Mouse (Mus musculus): ENCODE measurements around the gene Lysmd2. TPM values are rescaled to one million over a fixed set of nuclear protein-coding genes. Genes with fewer than 3 reads are reported as not detected.
A peak's percentile ranks its signal among the peaks of the same experiment; 100 is the strongest.
"Not testable (repeated sequence)": the region's sequence is repeated elsewhere in the genome, so short reads cannot be mapped to it uniquely, and the experiment has no call there.

The Lysmd2 gene
- polyA plus RNA-seq, 1 experiment from 2014 or later = 16.5 TPM

DNA sequence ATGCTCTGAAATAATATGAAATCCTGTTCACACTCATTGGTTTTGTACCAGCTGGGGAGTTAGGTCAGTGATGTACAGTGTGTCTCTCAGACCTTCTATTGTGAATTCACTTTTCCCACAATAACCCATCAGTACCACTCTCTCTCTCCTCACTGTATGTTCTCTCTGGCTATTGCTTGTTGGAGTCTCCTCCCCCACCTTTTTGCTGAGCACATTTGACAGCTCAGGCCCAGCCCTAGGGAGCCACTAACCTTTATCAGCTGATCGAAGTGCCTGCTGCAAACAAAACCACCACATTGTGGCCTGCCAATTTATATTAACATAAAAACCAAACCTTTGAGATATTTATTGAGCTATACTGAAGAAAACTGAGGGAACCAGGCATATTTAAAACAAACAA, 16.0 kb upstream of the Lysmd2 start:
- Histone ChIP-seq H3K27ac (replicated peaks) (no peak overlapping the region), H3K4me1 (peaks cover 9% of the 10 kb centered on the region), H3K36me3 (replicated peaks) (peaks cover 7% of the 10 kb centered on the region), H3K4me3 (peak overlapping the region; percentile 74), H3K27me3 (replicated peaks; ENCODE audit: low read depth, poor library complexity, severe bottlenecking) (peaks cover 12% of the 10 kb centered on the region; the same call in 1 of the 2 replicates), H3K9me3 (no peaks in the 10 kb centered on the region)
- no peak for DNase-seq (ENCODE audit: low spot score)
- WGBS = 65% methylated on average over 1 of the region's 1 CpGs

DNA sequence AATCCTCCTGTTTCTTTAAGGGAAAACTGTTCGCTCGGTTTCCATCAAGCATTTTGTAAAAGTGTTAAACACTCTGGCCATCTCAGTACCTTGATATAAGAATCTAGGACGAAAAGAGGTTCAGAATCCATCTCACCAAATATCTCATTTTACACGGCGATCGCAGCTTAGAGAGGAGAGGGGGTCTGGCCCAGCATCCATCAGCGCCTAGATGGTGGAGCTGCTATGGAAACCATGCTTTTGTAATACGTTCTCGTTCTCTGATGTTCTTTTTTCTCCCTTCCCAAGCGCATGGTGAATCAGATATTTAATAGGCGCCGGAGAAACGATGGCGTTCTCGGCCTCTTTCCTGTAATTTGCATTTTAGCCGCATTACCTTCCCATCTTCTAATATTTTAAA, 15.6 kb upstream of the Lysmd2 start:
- DNase-seq (ENCODE audit: low spot score) = peak; percentile 22
- no peaks in the 10 kb centered on the region for H3K9me3 ChIP-seq
- H3K27me3 ChIP-seq (replicated peaks; ENCODE audit: low read depth, poor library complexity, severe bottlenecking) = peaks cover 12% of the 10 kb centered on the region; the same call in 1 of the 2 replicates
- peaks cover 9% of the 10 kb centered on the region for H3K4me1 ChIP-seq
- peak overlapping the region; percentile 74 for H3K4me3 ChIP-seq
- H3K36me3 ChIP-seq (replicated peaks) = peaks cover 2% of the 10 kb centered on the region; the same call in 1 of the 2 replicates
- H3K27ac ChIP-seq (replicated peaks) = no peak overlapping the region
- WGBS = 21% methylated on average over 16 of the region's 16 CpGs

DNA sequence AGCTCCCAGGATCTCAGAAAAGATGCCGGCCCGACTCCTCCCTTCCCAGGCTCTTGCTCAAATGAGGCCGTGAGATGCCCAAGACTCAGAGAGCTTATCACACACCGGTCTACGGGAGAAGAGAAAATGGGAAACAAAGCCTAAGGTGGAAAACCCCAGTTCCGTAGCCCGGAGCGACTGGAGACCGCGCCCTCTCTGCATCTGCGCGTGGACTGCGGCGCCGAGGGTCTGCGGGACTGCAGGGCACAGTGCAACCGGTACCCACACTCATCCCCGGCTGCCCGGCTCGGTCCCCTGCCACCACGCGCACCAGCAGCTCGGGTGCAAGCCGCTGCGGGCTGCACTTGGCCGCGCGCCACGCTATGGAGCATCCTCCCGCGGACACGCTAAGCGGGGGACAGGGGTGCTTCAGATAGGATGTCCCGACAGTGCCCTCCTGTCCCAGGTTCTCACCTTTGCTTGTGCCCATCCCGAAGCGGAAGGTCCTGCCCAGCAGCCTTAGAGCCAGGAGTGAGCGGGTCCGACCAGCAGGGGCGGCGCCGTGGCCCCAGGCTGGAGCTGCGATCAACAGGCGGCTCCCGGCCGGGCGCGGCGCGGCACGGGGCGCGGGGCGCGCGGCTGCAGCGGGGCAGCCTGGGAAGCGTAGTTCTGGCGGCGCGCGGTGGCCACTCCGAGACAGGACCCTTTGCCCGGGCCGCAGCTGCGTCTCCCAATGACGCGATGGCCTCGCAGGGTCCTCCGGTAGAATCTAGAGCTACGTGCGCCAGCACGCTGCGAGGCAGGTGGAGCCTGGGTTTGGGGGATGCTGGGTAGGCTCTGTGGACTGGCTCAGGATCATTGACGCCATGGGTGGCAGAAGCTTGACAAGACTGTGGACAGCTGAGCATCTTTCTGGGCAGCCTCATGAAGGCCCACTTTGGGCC, 14.7 kb upstream of the Lysmd2 start, which contains the start of gene Tmod2:
Gene Tmod2 (minus strand): TSS at position 755 of the 923 bp plus-strand sequence.
- Histone ChIP-seq H3K27ac (replicated peaks) (peak within 1 kb of the TSS; percentile 75), H3K4me3 (peak within 1 kb of the TSS; percentile 74)
- under 1% methylated on average over 74 of the region's 74 CpGs for WGBS

DNA sequence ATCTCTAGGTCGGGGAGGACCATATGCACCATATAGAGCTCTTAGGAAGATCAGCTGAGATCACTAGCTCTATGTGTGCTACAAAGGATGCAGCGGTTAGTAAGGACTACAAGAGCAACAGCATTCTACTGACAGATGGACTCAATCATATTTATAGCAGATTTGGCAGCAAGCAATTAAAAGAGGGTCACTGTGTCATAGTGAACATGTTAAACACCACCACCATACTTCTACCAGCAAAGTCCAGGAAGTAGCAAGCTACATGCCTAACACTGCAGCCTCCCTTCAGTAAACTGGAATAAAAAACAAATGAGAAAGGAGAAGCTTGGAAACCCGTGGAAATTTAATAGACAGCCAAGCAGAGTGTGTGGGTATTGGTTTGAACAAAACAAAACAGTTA, 9.0 kb upstream of the Lysmd2 start:
- Histone ChIP-seq H3K27me3 (replicated peaks; ENCODE audit: low read depth, poor library complexity, severe bottlenecking) (peaks cover 2% of the 10 kb centered on the region; the same call in 1 of the 2 replicates), H3K36me3 (replicated peaks) (no peaks in the 10 kb centered on the region), H3K4me1 (no peaks in the 10 kb centered on the region), H3K27ac (replicated peaks) (no peak overlapping the region), H3K4me3 (no peak overlapping the region), H3K9me3 (no peaks in the 10 kb centered on the region)
- WGBS = 70% methylated on average over 3 of the region's 3 CpGs
- DNase-seq (ENCODE audit: low spot score) = no peak

More for the DNA sequence above, 14.7 kb upstream of the Lysmd2 start, which contains the start of gene Tmod2:
- Histone ChIP-seq H3K9me3 (no peaks in the 10 kb centered on the region), H3K27me3 (replicated peaks; ENCODE audit: low read depth, poor library complexity, severe bottlenecking) (peaks cover 12% of the 10 kb centered on the region; the same call in 1 of the 2 replicates), H3K36me3 (replicated peaks) (no peaks in the 10 kb centered on the region), H3K4me1 (peaks cover 9% of the 10 kb centered on the region)
- peak; percentile 88 for DNase-seq (ENCODE audit: low spot score)

- 74% methylated on average over 6 of the region's 6 CpGs for WGBS
- H3K4me3 ChIP-seq = no peak overlapping the region
- peaks cover 5% of the 10 kb centered on the region for H3K27me3 ChIP-seq (replicated peaks; ENCODE audit: low read depth, poor library complexity, severe bottlenecking)
- H3K4me1 ChIP-seq = no peaks in the 10 kb centered on the region
- no peak overlapping the region for H3K27ac ChIP-seq (replicated peaks)
- H3K36me3 ChIP-seq (replicated peaks) = no peaks in the 10 kb centered on the region
- no peaks in the 10 kb centered on the region for H3K9me3 ChIP-seq
- no peak for DNase-seq (ENCODE audit: low spot score)
Measured at GRCm38 (mm10) chr9:75618836-75619400, 6.6 kb upstream of the Lysmd2 start.

DNA sequence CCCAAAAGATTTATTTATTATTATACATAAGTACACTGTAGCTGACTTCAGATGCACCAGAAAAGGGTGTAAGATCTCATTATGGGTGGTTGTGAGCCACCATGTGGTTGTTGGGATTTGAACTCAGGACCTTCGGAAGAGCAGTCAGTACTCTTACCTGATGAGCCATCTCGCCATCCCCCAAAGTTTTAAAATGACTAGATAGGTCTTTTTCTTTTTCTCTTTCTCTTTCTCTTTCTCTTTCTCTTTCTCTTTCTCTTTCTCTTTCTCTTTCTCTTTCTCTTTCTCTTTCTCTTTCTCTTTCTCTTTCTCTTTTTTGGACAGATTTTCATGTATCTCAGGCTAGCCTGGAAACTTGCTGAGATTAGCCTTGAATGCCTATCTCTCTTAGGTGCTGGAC, 5.8 kb upstream of the Lysmd2 start:
- not testable (repeated sequence) for DNase-seq (ENCODE audit: low spot score); H3K4me1 ChIP-seq; H3K9me3 ChIP-seq; H3K36me3 ChIP-seq (replicated peaks); H3K4me3 ChIP-seq; H3K27ac ChIP-seq (replicated peaks)
- H3K27me3 ChIP-seq (replicated peaks; ENCODE audit: low read depth, poor library complexity, severe bottlenecking) = peaks cover 13% of the 10 kb centered on the region
- WGBS = 93% methylated on average over 2 of the region's 2 CpGs

GRCm38 (mm10) chr9:75621428-75621827, 4.1 kb upstream of the Lysmd2 start:
- Histone ChIP-seq H3K27me3 (replicated peaks; ENCODE audit: low read depth, poor library complexity, severe bottlenecking) (peaks cover 17% of the 10 kb centered on the region), H3K36me3 (replicated peaks) (no peaks in the 10 kb centered on the region), H3K4me1 (peaks cover 12% of the 10 kb centered on the region), H3K27ac (replicated peaks) (no peak overlapping the region), H3K9me3 (no peaks in the 10 kb centered on the region), H3K4me3 (no peak overlapping the region)
- DNase-seq (ENCODE audit: low spot score) = no peak
- 91% methylated on average over 3 of the region's 3 CpGs for WGBS

GRCm38 (mm10) chr9:75624983-75625555, 472 bp upstream of the Lysmd2 start:
- peaks cover 17% of the 10 kb centered on the region for H3K27me3 ChIP-seq (replicated peaks; ENCODE audit: low read depth, poor library complexity, severe bottlenecking)
- peaks cover 18% of the 10 kb centered on the region for H3K4me1 ChIP-seq
- H3K4me3 ChIP-seq = peak overlapping the region; percentile 89
- no peak for DNase-seq (ENCODE audit: low spot score)
- H3K9me3 ChIP-seq = no peaks in the 10 kb centered on the region
- H3K36me3 ChIP-seq (replicated peaks) = no peaks in the 10 kb centered on the region
- 14% methylated on average over 18 of the region's 18 CpGs for WGBS
- H3K27ac ChIP-seq (replicated peaks) = peak overlapping the region; percentile 95

GRCm38 (mm10) chr9:75626308-75626604, 715 bp downstream of the Lysmd2 start:
- no peaks in the 10 kb centered on the region for H3K36me3 ChIP-seq (replicated peaks)
- H3K9me3 ChIP-seq = no peaks in the 10 kb centered on the region
- peak overlapping the region; percentile 95 for H3K27ac ChIP-seq (replicated peaks)
- 2% methylated on average over 14 of the region's 14 CpGs for WGBS
- H3K27me3 ChIP-seq (replicated peaks; ENCODE audit: low read depth, poor library complexity, severe bottlenecking) = peaks cover 17% of the 10 kb centered on the region
- H3K4me3 ChIP-seq = peak overlapping the region; percentile 89
- H3K4me1 ChIP-seq = peaks cover 18% of the 10 kb centered on the region
- no peak for DNase-seq (ENCODE audit: low spot score)

- Histone ChIP-seq H3K36me3 (replicated peaks) (no peaks in the 10 kb centered on the region), H3K9me3 (no peaks in the 10 kb centered on the region), H3K4me1 (peaks cover 19% of the 10 kb centered on the region), H3K27me3 (replicated peaks; ENCODE audit: low read depth, poor library complexity, severe bottlenecking) (no peaks in the 10 kb centered on the region), H3K4me3 (no peak overlapping the region), H3K27ac (replicated peaks) (no peak overlapping the region)
- no peak for DNase-seq (ENCODE audit: low spot score)
- 84% methylated on average over 8 of the region's 8 CpGs for WGBS
Measured at GRCm38 (mm10) chr9:75630823-75631454, 5.4 kb downstream of the Lysmd2 start.

GRCm38 (mm10) chr9:75632111-75632510, 6.6 kb downstream of the Lysmd2 start:
- DNase-seq (ENCODE audit: low spot score) = peak; percentile 29
- Histone ChIP-seq H3K4me1 (peaks cover 8% of the 10 kb centered on the region), H3K4me3 (no peak overlapping the region; the same call in 1 of the 2 replicates), H3K36me3 (replicated peaks) (no peaks in the 10 kb centered on the region), H3K27ac (replicated peaks) (peak overlapping the region; percentile 8; the same call in 1 of the 2 replicates), H3K9me3 (no peaks in the 10 kb centered on the region), H3K27me3 (replicated peaks; ENCODE audit: low read depth, poor library complexity, severe bottlenecking) (no peaks in the 10 kb centered on the region)
- WGBS = 38% methylated on average over 10 of the region's 10 CpGs

DNA sequence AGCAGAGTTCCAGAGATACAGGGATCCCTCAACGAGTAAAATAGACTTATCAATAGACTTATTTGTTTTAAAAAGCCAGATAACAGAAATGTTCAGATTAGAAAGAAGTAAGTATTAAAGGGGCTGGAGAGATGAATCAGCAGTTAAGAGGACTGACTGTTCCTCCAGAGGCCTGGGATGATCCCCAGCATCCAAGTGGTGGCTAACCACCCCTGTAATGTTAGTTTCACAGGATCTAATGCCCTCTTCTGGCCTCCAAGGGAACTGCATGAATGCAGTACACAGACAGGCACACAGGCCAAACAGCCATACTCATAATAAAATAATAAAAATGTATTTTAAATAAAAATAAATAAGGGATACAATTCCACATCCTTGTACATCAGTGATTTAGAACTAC, 7.4 kb downstream of the Lysmd2 start:
- WGBS = 33% methylated on average over 1 of the region's 1 CpGs
- H3K4me3 ChIP-seq = no peak overlapping the region
- H3K9me3 ChIP-seq = no peaks in the 10 kb centered on the region
- H3K4me1 ChIP-seq = peaks cover 8% of the 10 kb centered on the region
- peak; percentile 51 for DNase-seq (ENCODE audit: low spot score)
- H3K36me3 ChIP-seq (replicated peaks) = no peaks in the 10 kb centered on the region
- H3K27me3 ChIP-seq (replicated peaks; ENCODE audit: low read depth, poor library complexity, severe bottlenecking) = no peaks in the 10 kb centered on the region
- no peak overlapping the region for H3K27ac ChIP-seq (replicated peaks)
